Mouse (Mus musculus): ENCODE measurements at regions not wholly inside any gene's neighbourhood (a gene's known extent, or its start where the extent isn't known, plus 50 kb on each side); places are given as distances from the start of the nearest gene placed in this dataset.

- DNase-seq, result no peak
Observed at GRCm38 (mm10) chr13:58495390-58496073, 92.4 kb upstream of the Hnrnpk start.

- DNase-seq, result no peak
Observed at GRCm38 (mm10) chr13:58494726-58495125, 91.6 kb upstream of the Hnrnpk start.

DNA sequence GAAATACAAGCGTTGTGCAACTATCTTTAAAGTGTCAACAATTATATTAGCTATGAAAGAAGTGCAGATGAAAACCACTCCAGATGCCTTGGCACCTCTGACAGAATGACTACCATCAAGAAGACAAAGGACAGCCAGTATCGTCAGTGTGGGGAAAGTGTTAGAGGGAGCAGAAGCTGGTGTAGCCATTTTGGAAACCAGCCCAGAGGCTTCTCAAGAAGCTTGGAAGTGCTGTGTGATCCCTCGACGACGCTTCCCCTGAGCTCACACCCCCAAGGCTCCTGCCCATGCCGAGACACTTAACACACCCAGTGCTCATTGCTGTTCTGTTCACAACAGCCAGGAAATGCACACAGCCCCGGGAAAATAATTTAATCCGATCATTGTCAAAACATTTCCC, 87.7 kb upstream of the Hnrnpk start:
- DNase-seq, result no peak

DNA sequence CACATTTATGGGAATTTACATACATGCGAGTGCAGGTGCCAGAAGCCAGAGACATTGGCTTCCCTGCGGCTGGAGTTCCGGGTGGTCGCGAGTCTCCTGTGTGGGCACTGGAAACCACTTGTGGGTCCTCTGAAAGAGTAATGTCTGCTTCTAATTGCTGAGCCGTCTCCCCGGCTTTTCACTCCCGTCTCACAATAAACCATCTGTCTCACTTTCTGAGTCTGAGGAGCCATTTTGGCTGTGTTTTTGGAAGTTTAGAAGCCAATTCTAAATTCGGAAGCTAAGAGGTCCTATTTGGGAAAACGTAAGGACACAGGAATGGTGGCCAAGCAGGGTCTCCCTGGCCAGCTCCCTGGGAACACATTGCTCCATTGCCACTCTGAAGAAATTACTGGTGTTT, 81.9 kb upstream of the Hnrnpk start:
- DNase-seq, result no peak

DNA sequence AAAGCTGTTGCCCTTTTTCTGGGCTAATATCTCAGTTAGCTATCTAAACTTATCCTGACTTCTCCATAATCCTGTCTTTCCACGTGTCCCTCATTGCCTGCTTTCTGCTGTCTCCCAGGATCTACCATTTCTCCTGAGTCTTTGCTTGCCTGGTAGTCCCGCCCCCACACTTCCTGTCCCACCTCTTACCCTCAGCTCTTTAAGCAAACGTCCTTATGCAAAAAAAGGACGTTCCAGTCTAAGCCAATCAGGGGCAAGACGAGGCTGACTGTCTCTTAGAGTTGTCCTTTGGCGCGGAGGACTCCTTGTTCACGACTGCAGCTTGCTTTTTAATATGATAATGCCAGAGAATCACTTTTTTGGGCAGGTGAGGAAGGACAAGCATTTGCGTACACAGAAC, 79.6 kb upstream of the Hnrnpk start:
- no peak for DNase-seq

GRCm38 (mm10) chr13:58480928-58481598, 77.9 kb upstream of the Hnrnpk start:
- peak; percentile 15 for DNase-seq

DNA sequence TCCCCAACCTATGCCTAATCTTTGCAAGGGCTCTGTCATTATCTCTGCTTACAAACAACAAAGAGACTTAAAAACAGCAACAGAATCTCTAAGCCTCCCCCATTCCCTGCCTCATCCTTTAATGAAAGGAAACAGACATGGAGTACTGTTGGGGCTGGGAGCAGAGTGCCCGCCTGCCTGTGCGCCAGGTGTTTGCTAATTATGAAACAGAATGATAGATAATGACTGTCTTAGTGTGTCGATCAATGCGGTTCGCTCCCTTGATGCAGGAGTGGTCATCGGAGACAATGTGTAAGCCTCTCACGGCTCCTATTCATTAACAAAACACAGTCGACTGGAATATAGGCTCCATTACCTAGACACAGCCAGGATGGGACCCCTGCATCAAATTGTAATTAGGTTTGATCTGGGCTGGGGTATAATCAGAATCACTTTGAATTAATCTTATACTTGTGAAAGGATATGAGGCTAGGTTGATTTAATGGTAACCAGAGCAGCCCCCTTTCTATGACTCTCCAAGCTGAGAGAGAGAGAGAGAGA, 77.3 kb upstream of the Hnrnpk start:
- no peak for DNase-seq

DNA sequence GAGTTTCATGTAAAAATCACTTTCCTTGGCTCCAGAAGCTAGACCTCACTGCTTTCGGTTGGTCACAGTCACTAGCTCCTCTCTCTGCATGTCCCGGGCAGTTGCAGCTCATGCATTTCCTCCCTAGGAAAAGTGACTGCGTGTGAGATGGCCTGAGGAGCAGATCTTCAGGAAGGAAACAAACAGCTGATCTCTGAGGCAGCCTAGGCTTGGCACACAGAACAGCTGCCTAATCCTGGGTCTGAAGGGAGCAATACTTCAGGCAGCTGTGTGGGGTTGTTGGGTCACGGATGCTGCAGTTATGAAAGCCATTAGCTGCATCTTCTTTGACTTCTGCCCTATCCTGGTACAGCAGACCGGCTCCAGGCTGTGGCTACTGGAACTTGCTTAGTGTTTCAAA, 75.3 kb upstream of the Hnrnpk start:
- DNase-seq, result peak; percentile 2

GRCm38 (mm10) chr13:58477253-58477652, 74.1 kb upstream of the Hnrnpk start:
- DNase-seq, result no peak

- no peak for DNase-seq
Observed at GRCm38 (mm10) chr13:58476033-58476830, 73.1 kb upstream of the Hnrnpk start.

GRCm38 (mm10) chr13:58475495-58475894, 72.4 kb upstream of the Hnrnpk start:
- DNase-seq, result no peak

GRCm38 (mm10) chr13:58472455-58472854, 69.3 kb upstream of the Hnrnpk start:
- DNase-seq, result no peak

DNA sequence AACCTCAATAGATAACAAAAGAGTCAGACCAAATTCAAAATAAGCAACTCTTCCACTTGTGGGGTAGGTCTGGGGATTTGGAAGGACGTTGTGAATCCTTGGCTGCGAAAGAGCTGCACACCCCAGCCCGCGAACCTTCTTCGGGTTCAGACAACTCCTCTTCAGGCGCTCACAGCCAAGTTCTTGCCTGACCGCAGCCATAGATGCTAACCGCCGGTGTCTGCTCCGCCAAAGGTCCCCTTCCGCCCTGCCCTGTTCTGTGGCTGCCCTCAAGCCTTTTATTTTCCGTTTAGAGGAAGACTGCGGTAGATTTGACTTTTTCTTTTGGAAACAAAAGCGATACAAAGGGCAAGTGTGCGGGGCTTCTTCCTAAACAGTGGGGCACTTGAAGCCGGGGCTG, 68.6 kb upstream of the Hnrnpk start:
- no peak for DNase-seq

GRCm38 (mm10) chr13:58469731-58470130, 66.6 kb upstream of the Hnrnpk start:
- DNase-seq, result peak; percentile 26

DNA sequence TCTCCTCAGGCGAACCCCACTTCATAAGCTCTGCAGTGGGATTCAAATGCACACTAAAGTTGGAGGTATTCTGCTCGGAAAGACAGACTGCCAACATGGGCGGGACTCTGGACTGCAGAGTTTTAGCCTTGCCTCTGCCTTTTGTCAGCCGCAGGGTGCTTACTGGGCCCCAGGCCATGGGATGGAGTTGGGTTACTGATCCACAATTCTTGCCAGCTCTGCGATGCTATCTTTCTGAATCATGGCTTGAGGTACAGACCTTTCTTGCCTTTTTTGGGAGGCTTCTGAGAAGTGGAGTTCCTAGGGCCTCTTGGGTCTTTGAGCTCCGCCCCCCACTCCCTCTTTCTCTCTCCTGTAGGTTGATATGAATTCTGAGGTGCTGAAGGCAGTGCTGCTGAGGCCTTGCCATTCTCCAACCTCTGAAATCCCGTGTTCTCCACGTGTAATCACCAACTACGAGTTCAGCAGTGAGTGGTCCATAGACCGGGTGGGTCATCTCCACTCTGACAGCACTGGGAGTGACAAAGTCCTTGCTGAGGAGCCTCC, 64.0 kb upstream of the Hnrnpk start:
- no peak for DNase-seq

DNA sequence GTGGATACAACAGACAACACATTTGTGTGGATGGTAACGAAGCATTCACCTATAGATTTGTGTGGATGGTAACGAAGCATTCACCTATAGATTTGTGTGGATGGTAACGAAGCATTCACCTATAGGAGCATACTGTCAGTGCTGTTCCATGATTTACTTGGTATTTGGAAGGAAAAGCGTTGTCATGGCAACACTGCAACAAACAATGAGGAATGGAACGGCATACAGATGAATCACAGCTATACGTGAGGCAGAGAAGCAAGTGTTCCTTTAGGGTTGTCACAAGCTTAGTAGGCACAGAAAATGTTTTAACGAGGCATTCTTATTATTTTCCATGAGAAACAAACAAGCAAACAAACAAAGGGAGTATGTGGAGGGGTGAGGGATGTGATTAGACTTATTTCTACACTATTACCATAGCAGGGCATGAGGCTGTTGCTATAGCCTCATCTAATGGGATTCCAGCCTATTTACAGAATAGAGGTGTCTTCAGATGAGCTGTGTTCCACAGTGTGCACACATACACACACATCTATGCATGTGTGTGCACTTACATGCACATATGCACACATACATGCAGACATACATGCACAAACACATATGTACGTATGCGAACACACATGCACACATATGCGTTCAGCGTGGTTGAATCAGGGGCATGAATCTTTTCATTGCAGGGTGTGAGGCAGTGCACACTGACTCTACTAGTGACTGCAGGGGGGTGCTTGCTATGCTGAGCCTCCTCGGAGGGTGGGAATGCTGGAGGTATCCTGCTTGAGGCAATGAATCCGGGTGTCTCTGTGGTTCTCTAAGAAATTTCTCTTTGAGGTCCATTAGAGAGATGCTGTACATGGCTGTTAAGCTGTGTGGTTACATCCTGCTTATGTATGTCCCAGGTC, 62.3 kb upstream of the Hnrnpk start:
- DNase-seq, result no peak
